Mouse (Mus musculus) lung, embryonic 15.5 days (tissue): ENCODE results near the gene She. TPM values are rescaled to one million over a fixed set of nuclear protein-coding genes. Genes with fewer than 3 reads are reported as not detected.

Experiments used
- ATAC-seq: fragments of 200-750 bp; cut with Nextera tagmentation; 2 replicates; pipeline ENCODE4 v1.8.0; 2017; ENCODE audit warnings: moderate number of reproducible peaks, borderline replicate concordance; ENCODE audit not compliant: low FRiP score, low TSS enrichment; ENCODE audit errors: extremely low read depth
- H3K27ac ChIP-seq: fragments of 300-500 bp; sonication (generic); 2 replicates; pipeline ENCODE4 v1.5.1; 2015; ENCODE audit warnings: moderate library complexity, mild to moderate bottlenecking, inconsistent platforms
- H3K27me3 ChIP-seq: fragments of 300-500 bp; sonication (generic); 2 replicates; pipeline ENCODE4 v1.6.1; 2015; ENCODE audit warnings: inconsistent platforms
- H3K36me3 ChIP-seq: fragments of 300-500 bp; sonication (generic); 2 replicates; pipeline ENCODE4 v1.6.1; 2015; ENCODE audit warnings: inconsistent platforms
- H3K4me1 ChIP-seq: fragments of 300-500 bp; sonication (generic); 2 replicates; pipeline ENCODE4 v1.6.1; 2015; ENCODE audit warnings: inconsistent platforms
- H3K4me2 ChIP-seq: fragments of 300-500 bp; sonication (generic); 2 replicates; pipeline ENCODE4 v1.6.1; 2015; ENCODE audit warnings: inconsistent platforms, mild to moderate bottlenecking, moderate library complexity
- H3K4me3 ChIP-seq: fragments of 300-500 bp; sonication (generic); 2 replicates; pipeline ENCODE4 v1.5.1; 2015; ENCODE audit warnings: mild to moderate bottlenecking, inconsistent platforms
- H3K9ac ChIP-seq: fragments of 300-500 bp; sonication (generic); 2 replicates; pipeline ENCODE4 v1.6.1; 2015; ENCODE audit warnings: inconsistent platforms
- H3K9me3 ChIP-seq: fragments of 300-500 bp; sonication (generic); 2 replicates; pipeline ENCODE4 v1.6.1; 2016; ENCODE audit warnings: inconsistent platforms
- WGBS: fragments of 180-500 bp; shearing (Covaris S2); methylation state at CpG from one replicate; pipeline ENCODE4 v1.1.7; 2015; 5-methylcytosine and 5-hydroxymethylcytosine counted together
- polyA plus RNA-seq: library from polyadenylated mRNA; unstranded; fragments of >200 nt; fragmentation: Nextera tagmentation; extraction: Ambion mirVana; gene quantifications from 2 replicates; pipeline ENCODE4 v1.2.1, GENCODE M21; 2015

The She gene
- polyA plus RNA-seq, 1 experiment from 2014 or later: 10.1 TPM

- H3K4me1 ChIP-seq: peaks cover 35% of the 10 kb centered on the region
- H3K36me3 ChIP-seq: no peaks in the 10 kb centered on the region
- H3K4me3 ChIP-seq: no peak overlapping the region
- 80% methylated on average over 5 of the region's 5 CpGs for WGBS
- no peak for ATAC-seq
- no peaks in the 10 kb centered on the region for H3K27me3 ChIP-seq
- no peak overlapping the region for H3K9ac ChIP-seq
- H3K27ac ChIP-seq: no peak overlapping the region
- no peaks in the 10 kb centered on the region for H3K9me3 ChIP-seq
- no peak overlapping the region for H3K4me2 ChIP-seq
Measured at GRCm38 (mm10) chr3:89874076-89874475, 42.9 kb downstream of the She start.

- WGBS: 53% methylated on average over 9 of the region's 9 CpGs
Measured at GRCm38 (mm10) chr3:89875021-89875420, 43.9 kb downstream of the She start.

GRCm38 (mm10) chr3:89875781-89876180 is 44.6 kb downstream of the She start:
- Histone ChIP-seq H3K4me1 (peaks cover 20% of the 10 kb centered on the region), H3K4me2 (no peak overlapping the region), H3K27ac (no peak overlapping the region), H3K9me3 (no peaks in the 10 kb centered on the region), H3K36me3 (no peaks in the 10 kb centered on the region), H3K9ac (no peak overlapping the region), H3K4me3 (no peak overlapping the region), H3K27me3 (no peaks in the 10 kb centered on the region)
- WGBS: 77% methylated on average over 8 of the region's 8 CpGs
- no peak for ATAC-seq

More at GRCm38 (mm10) chr3:89875021-89875420, 43.9 kb downstream of the She start:
- no peak overlapping the region for H3K9ac ChIP-seq
- ATAC-seq: no peak
- H3K9me3 ChIP-seq: no peaks in the 10 kb centered on the region
- H3K4me2 ChIP-seq: no peak overlapping the region
- no peaks in the 10 kb centered on the region for H3K27me3 ChIP-seq
- H3K27ac ChIP-seq: no peak overlapping the region
- H3K4me3 ChIP-seq: no peak overlapping the region
- no peaks in the 10 kb centered on the region for H3K36me3 ChIP-seq
- peaks cover 27% of the 10 kb centered on the region for H3K4me1 ChIP-seq

GRCm38 (mm10) chr3:89876469-89876868 is 45.3 kb downstream of the She start:
- Histone ChIP-seq H3K4me3 (no peak overlapping the region), H3K27ac (no peak overlapping the region), H3K4me1 (peaks cover 14% of the 10 kb centered on the region), H3K27me3 (no peaks in the 10 kb centered on the region), H3K4me2 (no peak overlapping the region), H3K9me3 (no peaks in the 10 kb centered on the region), H3K9ac (no peak overlapping the region), H3K36me3 (no peaks in the 10 kb centered on the region)
- no peak for ATAC-seq
- 70% methylated on average over 4 of the region's 4 CpGs for WGBS

- Histone ChIP-seq H3K4me3 (no peak overlapping the region), H3K27ac (no peak overlapping the region), H3K27me3 (no peaks in the 10 kb centered on the region), H3K9me3 (no peaks in the 10 kb centered on the region), H3K4me2 (no peak overlapping the region), H3K9ac (no peak overlapping the region), H3K4me1 (peaks cover 10% of the 10 kb centered on the region), H3K36me3 (no peaks in the 10 kb centered on the region)
- WGBS: 74% methylated on average over 8 of the region's 8 CpGs
- no peak for ATAC-seq
Measured at GRCm38 (mm10) chr3:89877129-89877528, 46.0 kb downstream of the She start.

- H3K4me1 ChIP-seq: no peaks in the 10 kb centered on the region
- no peaks in the 10 kb centered on the region for H3K36me3 ChIP-seq
- WGBS: 51% methylated on average over 3 of the region's 3 CpGs
- H3K9ac ChIP-seq: no peak overlapping the region
- H3K27ac ChIP-seq: no peak overlapping the region
- H3K4me3 ChIP-seq: no peak overlapping the region
- H3K9me3 ChIP-seq: no peaks in the 10 kb centered on the region
- no peak for ATAC-seq
- no peaks in the 10 kb centered on the region for H3K27me3 ChIP-seq
- no peak overlapping the region for H3K4me2 ChIP-seq
Measured at GRCm38 (mm10) chr3:89878456-89878855, 47.3 kb downstream of the She start.

- H3K9ac ChIP-seq: no peak overlapping the region
Measured at GRCm38 (mm10) chr3:89879326-89879725, 48.2 kb downstream of the She start.

GRCm38 (mm10) chr3:89880036-89880851 is 49.1 kb downstream of the She start:
- Histone ChIP-seq H3K27me3 (no peaks in the 10 kb centered on the region), H3K36me3 (no peaks in the 10 kb centered on the region), H3K4me1 (no peaks in the 10 kb centered on the region), H3K9me3 (no peaks in the 10 kb centered on the region), H3K4me2 (no peak overlapping the region), H3K4me3 (no peak overlapping the region), H3K9ac (no peak overlapping the region), H3K27ac (no peak overlapping the region)
- WGBS: 65% methylated on average over 5 of the region's 5 CpGs
- no peak for ATAC-seq

More at GRCm38 (mm10) chr3:89879326-89879725, 48.2 kb downstream of the She start:
- Histone ChIP-seq H3K4me1 (no peaks in the 10 kb centered on the region), H3K27me3 (no peaks in the 10 kb centered on the region), H3K4me3 (no peak overlapping the region), H3K36me3 (no peaks in the 10 kb centered on the region), H3K27ac (no peak overlapping the region), H3K4me2 (no peak overlapping the region), H3K9me3 (no peaks in the 10 kb centered on the region)
- 60% methylated on average over 3 of the region's 3 CpGs for WGBS
- ATAC-seq: no peak

GRCm38 (mm10) chr3:89882556-89883181 is 51.5 kb downstream of the She start:
- WGBS: 80% methylated on average over 8 of the region's 8 CpGs
- 0 out of 2 replicates have a peak, but pooled peaks cover 4% of the 10 kb centered on the region for H3K4me1 ChIP-seq
- no peak overlapping the region for H3K9ac ChIP-seq
- H3K4me2 ChIP-seq: no peak overlapping the region
- no peak overlapping the region for H3K4me3 ChIP-seq
- H3K27ac ChIP-seq: no peak overlapping the region
- no peaks in the 10 kb centered on the region for H3K36me3 ChIP-seq
- H3K9me3 ChIP-seq: no peaks in the 10 kb centered on the region
- ATAC-seq: no peak
- H3K27me3 ChIP-seq: no peaks in the 10 kb centered on the region

- no peaks in the 10 kb centered on the region for H3K9me3 ChIP-seq
- H3K27me3 ChIP-seq: no peaks in the 10 kb centered on the region
- ATAC-seq: no peak
- no peak overlapping the region for H3K4me3 ChIP-seq
- 0 out of 2 replicates have a peak, but pooled peaks cover 4% of the 10 kb centered on the region for H3K4me1 ChIP-seq
- H3K27ac ChIP-seq: no peak overlapping the region
- H3K4me2 ChIP-seq: no peak overlapping the region
- 63% methylated on average over 4 of the region's 4 CpGs for WGBS
- H3K36me3 ChIP-seq: no peaks in the 10 kb centered on the region
- H3K9ac ChIP-seq: no peak overlapping the region
Measured at GRCm38 (mm10) chr3:89883582-89884041, 52.4 kb downstream of the She start.

GRCm38 (mm10) chr3:89885766-89886165 is 54.6 kb downstream of the She start:
- H3K27ac ChIP-seq: no peak overlapping the region
- H3K27me3 ChIP-seq: no peaks in the 10 kb centered on the region
- H3K36me3 ChIP-seq: no peaks in the 10 kb centered on the region
- no peak overlapping the region for H3K4me3 ChIP-seq
- 0 out of 2 replicates have a peak, but pooled peaks cover 4% of the 10 kb centered on the region for H3K4me1 ChIP-seq
- no peak for ATAC-seq
- no peaks in the 10 kb centered on the region for H3K9me3 ChIP-seq
- 90% methylated on average over 11 of the region's 11 CpGs for WGBS
- no peak overlapping the region for H3K9ac ChIP-seq
- H3K4me2 ChIP-seq: no peak overlapping the region

- no peak for ATAC-seq
- Histone ChIP-seq H3K9me3 (no peaks in the 10 kb centered on the region), H3K27ac (no peak overlapping the region), H3K4me3 (no peak overlapping the region), H3K36me3 (no peaks in the 10 kb centered on the region), H3K27me3 (no peaks in the 10 kb centered on the region), H3K9ac (no peak overlapping the region), H3K4me1 (0 out of 2 replicates have a peak, but pooled peaks cover 4% of the 10 kb centered on the region), H3K4me2 (no peak overlapping the region)
- WGBS: 79% methylated on average over 7 of the region's 7 CpGs
Measured at GRCm38 (mm10) chr3:89887582-89888230, 56.5 kb downstream of the She start.
